Mouse (Mus musculus): Measurements from ENCODE around the gene Mast3. TPM values are rescaled to one million over a fixed set of nuclear protein-coding genes. Genes with fewer than 3 reads are reported as not detected.

Mast3 gene
- polyA plus RNA-seq, 1 experiment from 2014 or later: 30.8 TPM

DNA sequence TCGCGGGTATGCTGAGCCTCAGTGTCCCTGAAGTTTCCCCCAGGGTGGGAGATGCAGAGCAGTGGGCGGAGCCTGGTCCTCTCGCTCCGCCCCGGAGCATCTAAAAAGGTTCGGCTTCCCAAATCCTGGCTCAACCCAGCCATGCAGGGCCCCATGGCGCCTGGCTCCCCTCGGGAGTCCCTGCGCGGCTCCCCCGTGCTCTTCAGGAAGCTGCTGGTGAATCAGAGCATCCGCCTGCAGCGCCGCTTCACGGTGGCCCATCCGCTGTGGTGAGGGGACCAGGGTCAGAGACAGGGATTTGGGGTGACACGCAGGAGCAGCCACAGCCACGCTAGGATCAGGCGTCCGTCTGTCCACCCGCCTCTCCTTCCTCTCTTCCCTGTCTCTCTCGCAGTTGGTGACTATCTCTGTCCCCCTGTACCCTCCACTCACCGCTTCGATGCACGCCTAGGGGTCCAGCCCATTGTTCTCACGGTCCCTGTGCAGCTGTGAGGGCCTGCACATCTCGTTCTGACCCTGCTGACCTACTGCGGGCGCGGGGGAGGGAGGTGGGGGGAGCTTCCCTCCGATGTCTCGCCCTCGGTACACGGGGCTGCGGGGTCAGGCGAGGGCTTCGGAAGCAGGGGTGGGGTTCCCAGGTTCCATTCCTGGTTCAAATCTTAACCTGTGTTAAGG is 61.7 kb downstream of the Mast3 start:
- H3K9me3 ChIP-seq (ENCODE audit: control insufficient read depth, low read length): no peaks in the 10 kb centered on the region; the same call in 1 of the 2 replicates
- H3K27ac ChIP-seq (ENCODE audit: low read length): no peak overlapping the region
- peak overlapping the region; percentile 42 for H3K9ac ChIP-seq (replicated peaks; ENCODE audit: low read depth, low read length)
- no peaks in the 10 kb centered on the region for H3K36me3 ChIP-seq (ENCODE audit: control insufficient read depth, insufficient read depth)
- H3K4me3 ChIP-seq (replicated peaks; ENCODE audit: low read length): peak overlapping the region; percentile 20
- ATAC-seq: no peak
- peaks cover 57% of the 10 kb centered on the region for H3K27me3 ChIP-seq (replicated peaks; ENCODE audit: control insufficient read depth, insufficient read depth, low read length)
- 2% methylated on average over 38 of the region's 38 CpGs for WGBS
- H3K4me1 ChIP-seq (replicated peaks; ENCODE audit: control insufficient read depth, insufficient read depth, low read length): peaks cover 15% of the 10 kb centered on the region
- H3K4me2 ChIP-seq (ENCODE audit: low read length): peak overlapping the region; percentile 32

DNA sequence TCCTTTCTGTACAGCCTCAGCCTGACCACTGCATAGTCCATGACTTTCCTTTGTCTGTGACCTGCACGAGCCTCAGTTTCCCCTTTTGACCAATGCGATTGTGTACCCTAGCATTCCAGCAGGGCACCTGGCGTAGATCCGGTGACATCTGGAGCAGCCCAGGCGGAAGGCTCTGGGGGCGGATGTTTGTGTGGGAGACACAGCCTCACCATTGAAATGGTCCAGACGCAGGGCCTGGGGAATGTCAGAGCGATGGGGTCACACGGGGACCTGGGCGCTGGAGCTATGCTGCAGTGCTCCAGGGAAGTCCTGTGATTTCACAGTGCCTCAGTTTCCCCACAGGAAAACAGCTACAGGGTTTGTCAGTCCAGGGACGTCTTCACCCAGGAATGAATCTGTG is 62.7 kb downstream of the Mast3 start:
- peaks cover 53% of the 10 kb centered on the region for H3K27me3 ChIP-seq (replicated peaks; ENCODE audit: control insufficient read depth, insufficient read depth, low read length)
- no peaks in the 10 kb centered on the region for H3K36me3 ChIP-seq (ENCODE audit: control insufficient read depth, insufficient read depth)
- no peak overlapping the region for H3K4me3 ChIP-seq (replicated peaks; ENCODE audit: low read length)
- no peaks in the 10 kb centered on the region; the same call in 1 of the 2 replicates for H3K9me3 ChIP-seq (ENCODE audit: control insufficient read depth, low read length)
- H3K4me1 ChIP-seq (replicated peaks; ENCODE audit: control insufficient read depth, insufficient read depth, low read length): peaks cover 15% of the 10 kb centered on the region
- H3K4me2 ChIP-seq (ENCODE audit: low read length): no peak overlapping the region
- no peak overlapping the region for H3K27ac ChIP-seq (ENCODE audit: low read length)
- WGBS: 78% methylated on average over 11 of the region's 11 CpGs
- H3K9ac ChIP-seq (replicated peaks; ENCODE audit: low read depth, low read length): no peak overlapping the region
- ATAC-seq: no peak

DNA sequence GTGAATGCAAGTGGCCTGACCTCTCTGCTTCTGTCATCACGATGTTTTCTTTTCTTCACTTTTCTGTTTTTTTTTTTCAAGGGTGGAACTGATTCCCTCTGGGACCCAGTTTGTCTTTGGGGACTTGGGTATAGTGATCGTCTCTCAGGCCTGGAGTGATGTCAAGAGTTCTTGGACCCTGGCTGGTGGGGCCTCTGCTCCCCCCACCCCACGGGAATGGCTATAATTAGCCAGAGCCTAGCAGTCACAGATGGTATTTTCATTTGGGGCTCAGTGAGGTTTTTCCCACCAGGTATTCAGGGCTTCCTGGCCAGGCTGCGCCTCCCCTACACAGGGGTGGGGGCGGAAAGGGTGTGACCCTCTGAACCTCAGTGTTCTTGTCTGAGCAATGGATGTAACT is 63.2 kb downstream of the Mast3 start:
- no peaks in the 10 kb centered on the region for H3K36me3 ChIP-seq (ENCODE audit: control insufficient read depth, insufficient read depth)
- no peak overlapping the region for H3K4me3 ChIP-seq (replicated peaks; ENCODE audit: low read length)
- no peak overlapping the region for H3K4me2 ChIP-seq (ENCODE audit: low read length)
- no peak overlapping the region for H3K27ac ChIP-seq (ENCODE audit: low read length)
- H3K4me1 ChIP-seq (replicated peaks; ENCODE audit: control insufficient read depth, insufficient read depth, low read length): peaks cover 15% of the 10 kb centered on the region
- H3K9me3 ChIP-seq (ENCODE audit: control insufficient read depth, low read length): no peaks in the 10 kb centered on the region; the same call in 1 of the 2 replicates
- peaks cover 53% of the 10 kb centered on the region for H3K27me3 ChIP-seq (replicated peaks; ENCODE audit: control insufficient read depth, insufficient read depth, low read length)
- ATAC-seq: no peak
- WGBS: 56% methylated on average over 5 of the region's 5 CpGs
- no peak overlapping the region for H3K9ac ChIP-seq (replicated peaks; ENCODE audit: low read depth, low read length)

DNA sequence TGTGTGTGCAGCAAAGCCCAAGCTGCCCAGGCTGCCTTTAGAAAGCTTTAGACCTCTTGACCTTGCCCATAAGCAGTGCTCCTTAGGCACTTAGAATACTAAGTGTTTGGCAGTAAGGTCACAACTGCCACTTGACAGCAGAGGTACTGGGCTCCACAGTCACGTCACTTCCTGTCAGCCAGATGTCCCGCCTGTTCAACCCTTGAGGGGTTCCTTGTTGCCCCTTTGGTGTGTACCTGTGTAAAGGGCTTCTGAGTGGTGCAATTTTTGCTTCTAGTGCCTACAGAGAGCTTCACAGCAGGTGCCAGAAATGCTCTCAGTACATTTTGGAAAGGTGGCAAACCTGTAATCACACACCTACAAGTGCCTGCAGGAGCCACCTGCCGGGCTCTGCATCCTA is 66.6 kb downstream of the Mast3 start:
- 79% methylated on average over 3 of the region's 3 CpGs for WGBS
- peaks cover 4% of the 10 kb centered on the region for H3K4me1 ChIP-seq (replicated peaks; ENCODE audit: control insufficient read depth, insufficient read depth, low read length)
- H3K36me3 ChIP-seq (ENCODE audit: control insufficient read depth, insufficient read depth): no peaks in the 10 kb centered on the region
- H3K4me2 ChIP-seq (ENCODE audit: low read length): no peak overlapping the region
- H3K27me3 ChIP-seq (replicated peaks; ENCODE audit: control insufficient read depth, insufficient read depth, low read length): peaks cover 29% of the 10 kb centered on the region
- no peaks in the 10 kb centered on the region for H3K9me3 ChIP-seq (ENCODE audit: control insufficient read depth, low read length)
- no peak for ATAC-seq
- H3K4me3 ChIP-seq (replicated peaks; ENCODE audit: low read length): no peak overlapping the region
- H3K27ac ChIP-seq (ENCODE audit: low read length): no peak overlapping the region
- H3K9ac ChIP-seq (replicated peaks; ENCODE audit: low read depth, low read length): no peak overlapping the region

DNA sequence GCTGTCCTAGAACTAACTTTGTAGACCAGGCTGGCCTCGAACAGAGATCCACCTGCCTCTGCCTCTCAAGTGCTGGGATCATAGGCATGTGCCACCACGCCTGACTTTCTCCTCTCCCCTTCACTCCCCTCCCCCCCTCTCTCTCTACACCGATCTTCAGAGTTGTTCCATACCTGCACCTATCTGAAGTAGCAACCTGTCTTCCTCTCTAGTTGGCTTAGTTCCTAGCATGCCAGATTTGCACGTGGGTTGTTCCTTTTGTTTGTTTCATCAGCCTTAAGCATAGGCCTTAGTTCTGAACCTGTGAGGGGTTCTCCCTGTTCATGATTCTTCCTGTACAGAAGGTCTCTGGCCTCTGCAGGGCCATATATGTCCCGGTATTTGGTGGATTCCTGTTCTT is 67.1 kb downstream of the Mast3 start:
- ATAC-seq: no peak
- WGBS: 73% methylated on average over 5 of the region's 5 CpGs
- no peaks in the 10 kb centered on the region for H3K4me1 ChIP-seq (replicated peaks; ENCODE audit: control insufficient read depth, insufficient read depth, low read length)

DNA sequence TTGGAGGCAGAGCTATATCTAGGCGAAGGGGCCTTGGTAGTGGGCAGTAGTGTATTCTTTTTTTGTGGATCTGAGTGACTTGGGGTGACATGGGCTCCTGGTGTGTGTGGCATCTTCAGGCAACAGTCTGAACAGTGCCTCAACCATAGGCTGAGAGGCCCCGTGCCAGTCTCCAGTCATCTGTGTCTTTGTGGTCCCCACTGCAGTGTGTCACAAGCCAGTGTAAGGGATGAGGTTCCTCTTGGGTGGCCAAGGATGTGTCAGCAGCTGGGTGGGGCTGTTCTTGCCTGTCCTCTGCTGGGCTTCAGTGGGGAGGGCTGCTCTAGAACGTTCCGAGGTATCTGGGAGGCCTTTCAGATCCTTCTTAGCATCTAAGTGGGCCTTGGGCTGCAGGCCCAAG is 73.9 kb downstream of the Mast3 start:
- Histone ChIP-seq H3K27ac (ENCODE audit: low read length) (no peak overlapping the region), H3K4me1 (replicated peaks; ENCODE audit: control insufficient read depth, insufficient read depth, low read length) (peaks cover 3% of the 10 kb centered on the region; the same call in 1 of the 2 replicates), H3K4me2 (ENCODE audit: low read length) (no peak overlapping the region), H3K4me3 (replicated peaks; ENCODE audit: low read length) (no peak overlapping the region), H3K27me3 (replicated peaks; ENCODE audit: control insufficient read depth, insufficient read depth, low read length) (peaks cover 23% of the 10 kb centered on the region), H3K9me3 (ENCODE audit: control insufficient read depth, low read length) (no peaks in the 10 kb centered on the region), H3K9ac (replicated peaks; ENCODE audit: low read depth, low read length) (no peak overlapping the region), H3K36me3 (ENCODE audit: control insufficient read depth, insufficient read depth) (no peaks in the 10 kb centered on the region)
- 86% methylated on average over 4 of the region's 4 CpGs for WGBS
- no peak for ATAC-seq

More for the DNA sequence above, 67.1 kb downstream of the Mast3 start:
- Histone ChIP-seq H3K4me3 (replicated peaks; ENCODE audit: low read length) (no peak overlapping the region), H3K27me3 (replicated peaks; ENCODE audit: control insufficient read depth, insufficient read depth, low read length) (peaks cover 24% of the 10 kb centered on the region), H3K9me3 (ENCODE audit: control insufficient read depth, low read length) (no peaks in the 10 kb centered on the region), H3K27ac (ENCODE audit: low read length) (no peak overlapping the region), H3K4me2 (ENCODE audit: low read length) (no peak overlapping the region), H3K36me3 (ENCODE audit: control insufficient read depth, insufficient read depth) (no peaks in the 10 kb centered on the region), H3K9ac (replicated peaks; ENCODE audit: low read depth, low read length) (no peak overlapping the region)

DNA sequence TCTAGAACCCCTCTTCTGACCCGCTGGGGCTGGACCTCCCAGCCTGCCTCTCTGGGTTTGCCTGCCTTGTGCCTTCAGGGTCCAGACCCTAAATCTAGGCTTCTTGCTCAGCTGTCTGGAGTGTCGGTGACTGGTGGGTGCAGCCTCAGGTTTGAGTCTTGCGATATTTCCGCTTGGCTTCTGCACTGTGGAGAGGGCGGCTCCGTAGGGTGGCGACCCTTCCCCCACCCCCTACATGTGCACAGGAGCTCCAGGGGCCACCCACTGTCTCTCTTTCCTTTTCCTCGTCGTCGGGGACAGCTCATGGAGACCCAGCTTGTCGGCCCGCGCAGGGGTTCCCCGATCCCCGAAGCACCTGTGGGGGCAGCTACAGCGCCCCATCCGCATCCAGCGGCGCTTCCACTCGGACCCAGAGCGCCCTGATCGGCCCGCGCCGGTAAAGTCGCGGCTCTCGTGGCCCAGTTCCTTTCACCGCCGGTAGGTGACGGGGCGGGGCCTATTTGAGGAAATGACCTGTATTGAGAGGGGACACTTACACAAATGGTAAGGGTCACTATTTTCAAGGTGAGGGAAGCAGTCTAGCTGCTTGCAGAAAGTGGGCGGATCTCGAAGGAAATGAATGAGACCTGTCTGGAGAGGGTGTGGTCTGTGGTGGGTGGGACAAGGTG is 74.9 kb downstream of the Mast3 start:
- no peak for ATAC-seq
- Histone ChIP-seq H3K36me3 (ENCODE audit: control insufficient read depth, insufficient read depth) (no peaks in the 10 kb centered on the region), H3K27me3 (replicated peaks; ENCODE audit: control insufficient read depth, insufficient read depth, low read length) (peaks cover 23% of the 10 kb centered on the region), H3K4me2 (ENCODE audit: low read length) (peak overlapping the region; percentile 27; the same call in 1 of the 2 replicates), H3K27ac (ENCODE audit: low read length) (no peak overlapping the region), H3K4me3 (replicated peaks; ENCODE audit: low read length) (no peak overlapping the region), H3K9me3 (ENCODE audit: control insufficient read depth, low read length) (no peaks in the 10 kb centered on the region), H3K9ac (replicated peaks; ENCODE audit: low read depth, low read length) (no peak overlapping the region), H3K4me1 (replicated peaks; ENCODE audit: control insufficient read depth, insufficient read depth, low read length) (peaks cover 3% of the 10 kb centered on the region; the same call in 1 of the 2 replicates)
- 5% methylated on average over 34 of the region's 34 CpGs for WGBS

Small RNA genes lying within 50 kb of the gene (microRNA-seq; reads per million reads assigned to microRNA genes)
- gene Mir7240: 0.62 reads per million

Other genes starting within 250 kb of the Mast3 start
- gene Isyna1, start 210.7 kb downstream of the Mast3 start, polyA plus RNA-seq (2015; fragmentation: Nextera tagmentation; extraction: Ambion mirVana): 116 and 141 TPM in 2 replicates
- gene Ssbp4, start 196.2 kb downstream of the Mast3 start, polyA plus RNA-seq (2015; fragmentation: Nextera tagmentation; extraction: Ambion mirVana): 100 and 121 TPM in 2 replicates
- 0.61 and 1.1 TPM in 2 replicates for gene Lrrc25, start 188.9 kb downstream of the Mast3 start, polyA plus RNA-seq (2015; fragmentation: Nextera tagmentation; extraction: Ambion mirVana)
- 0.20 TPM in 1 of 2 replicates, not detected in the other for gene Gdf15, start 172.6 kb downstream of the Mast3 start, polyA plus RNA-seq (2015; fragmentation: Nextera tagmentation; extraction: Ambion mirVana)
- gene Pgpep1, start 144.7 kb downstream of the Mast3 start, polyA plus RNA-seq (2015; fragmentation: Nextera tagmentation; extraction: Ambion mirVana): 60.3 and 65.7 TPM in 2 replicates
- 166 and 168 TPM in 2 replicates for gene Lsm4, start 131.8 kb downstream of the Mast3 start, polyA plus RNA-seq (2015; fragmentation: Nextera tagmentation; extraction: Ambion mirVana)
- 54.6 and 57.7 TPM in 2 replicates for gene Jund, start 106.1 kb downstream of the Mast3 start, polyA plus RNA-seq (2015; fragmentation: Nextera tagmentation; extraction: Ambion mirVana)
- gene Iqcn, start 101.6 kb downstream of the Mast3 start, polyA plus RNA-seq (2015; fragmentation: Nextera tagmentation; extraction: Ambion mirVana): 0.11 and 0.14 TPM in 2 replicates
- gene Gm3336, start 86.5 kb downstream of the Mast3 start, polyA plus RNA-seq (2015; fragmentation: Nextera tagmentation; extraction: Ambion mirVana): not detected in 2 replicates
- gene Pde4c, start 81.3 kb downstream of the Mast3 start, polyA plus RNA-seq (2015; fragmentation: Nextera tagmentation; extraction: Ambion mirVana): 0.12 and 0.54 TPM in 2 replicates
- gene Rab3a, start 50.4 kb downstream of the Mast3 start, polyA plus RNA-seq (2015; fragmentation: Nextera tagmentation; extraction: Ambion mirVana): 350 and 395 TPM in 2 replicates
- 49.3 and 49.8 TPM in 2 replicates for gene Mpv17l2, start 44.1 kb downstream of the Mast3 start, polyA plus RNA-seq (2015; fragmentation: Nextera tagmentation; extraction: Ambion mirVana)
- gene Pik3r2, start 28.3 kb downstream of the Mast3 start, polyA plus RNA-seq (2015; fragmentation: Nextera tagmentation; extraction: Ambion mirVana): 145 and 149 TPM in 2 replicates
- 0.08 and 0.09 TPM in 2 replicates for gene Il12rb1, start 3.4 kb upstream of the Mast3 start, polyA plus RNA-seq (2015; fragmentation: Nextera tagmentation; extraction: Ambion mirVana)
- gene Arrdc2, start 34.7 kb upstream of the Mast3 start, polyA plus RNA-seq (2015; fragmentation: Nextera tagmentation; extraction: Ambion mirVana): 7.4 and 8.3 TPM in 2 replicates
- gene Kcnn1, start 58.2 kb upstream of the Mast3 start, polyA plus RNA-seq (2015; fragmentation: Nextera tagmentation; extraction: Ambion mirVana): 11.2 and 13.4 TPM in 2 replicates
- gene Ccdc124, start 68.9 kb upstream of the Mast3 start, polyA plus RNA-seq (2015; fragmentation: Nextera tagmentation; extraction: Ambion mirVana): 152 and 167 TPM in 2 replicates
- gene Slc5a5, start 87.7 kb upstream of the Mast3 start, polyA plus RNA-seq (2015; fragmentation: Nextera tagmentation; extraction: Ambion mirVana): 1.6 and 1.9 TPM in 2 replicates
- gene Rpl18a, start 92.4 kb upstream of the Mast3 start, polyA plus RNA-seq (2015; fragmentation: Nextera tagmentation; extraction: Ambion mirVana): 2,480 and 2,641 TPM in 2 replicates
- gene Map1s, start 100.9 kb upstream of the Mast3 start, polyA plus RNA-seq (2015; fragmentation: Nextera tagmentation; extraction: Ambion mirVana): 63.5 and 67.7 TPM in 2 replicates